Mouse (Mus musculus) midbrain, postnatal 0 days (tissue): ENCODE results near the gene Polr3b. TPM values are rescaled to one million over a fixed set of nuclear protein-coding genes. Genes with fewer than 3 reads are reported as not detected.

ENCODE experiments used
- ATAC-seq: fragments of 200-750 bp; cut with Nextera tagmentation; 2 replicates; pipeline ENCODE4 v1.8.0; 2017; ENCODE audit warnings: moderate number of reproducible peaks, mild to moderate bottlenecking, moderate TSS enrichment, moderate library complexity; ENCODE audit not compliant: low FRiP score
- DNase-seq: peaks from one replicate; pipeline ENCODE4 v3.0.0-alpha.2; 2015; ENCODE audit warnings: low spot score
- H3K27ac ChIP-seq: fragments of 300-500 bp; sonication (generic); 2 replicates; pipeline ENCODE4 v1.5.1; 2014; ENCODE audit warnings: low read depth, mild to moderate bottlenecking, low read length, mixed read lengths
- H3K27me3 ChIP-seq: fragments of 300-500 bp; sonication (generic); 2 replicates; pipeline ENCODE4 v1.6.1; 2014; ENCODE audit warnings: low read length, control low read depth, mixed read lengths; ENCODE audit not compliant: insufficient read depth
- H3K36me3 ChIP-seq: fragments of 300-500 bp; sonication (generic); 2 replicates; pipeline ENCODE4 v1.6.1; 2014; ENCODE audit warnings: low read length, control low read depth, mixed read lengths; ENCODE audit not compliant: insufficient read depth
- H3K4me1 ChIP-seq: fragments of 300-500 bp; sonication (generic); 2 replicates; pipeline ENCODE4 v1.6.1; 2014; ENCODE audit warnings: mild to moderate bottlenecking, control low read depth, antibody characterized with exemption, low read length, mixed read lengths; ENCODE audit not compliant: insufficient read depth
- H3K4me2 ChIP-seq: fragments of 300-500 bp; sonication (generic); 2 replicates; pipeline ENCODE4 v1.6.1; 2014; ENCODE audit warnings: low read depth, mild to moderate bottlenecking, low read length, mixed read lengths; ENCODE audit not compliant: poor library complexity, severe bottlenecking
- H3K4me3 ChIP-seq: fragments of 300-500 bp; sonication (generic); 2 replicates; pipeline ENCODE4 v1.5.1; 2014; ENCODE audit warnings: low read depth, mild to moderate bottlenecking, low read length, moderate library complexity
- H3K9ac ChIP-seq: fragments of 300-500 bp; sonication (generic); replicated peaks from 2 replicates; pipeline ENCODE4 v1.6.1; 2014; ENCODE audit warnings: mild to moderate bottlenecking, low read length, moderate library complexity, mixed read lengths; ENCODE audit not compliant: poor library complexity, severe bottlenecking
- H3K9me3 ChIP-seq: fragments of 300-500 bp; sonication (generic); 2 replicates; pipeline ENCODE4 v1.6.1; 2016; ENCODE audit warnings: low read length, control low read depth
- CTCF ChIP-seq: IDR thresholded peaks from 2 replicates; pipeline ENCODE4 v1.5.1; 2016; ENCODE audit warnings: antibody characterized with exemption, mild to moderate bottlenecking
- WGBS: fragments of 180-500 bp; shearing (Covaris S2); extraction: QIAGEN DNeasy Blood & Tissue Kit; methylation state at CpG from one replicate; pipeline ENCODE4 v1.1.7; 2014; 5-methylcytosine and 5-hydroxymethylcytosine counted together
- polyA plus RNA-seq: library from polyadenylated mRNA; unstranded; fragments of >200 nt; fragmentation: Nextera tagmentation; extraction: Ambion mirVana; gene quantifications from 2 replicates; pipeline ENCODE4 v1.2.1, GENCODE M21; 2015
- total RNA-seq: library from RNA; depleted of rRNA; stranded (reverse); fragments of >200 nt; gene quantifications from 2 replicates; pipeline ENCODE4 v1.2.3, GENCODE M21; 2014

The Polr3b gene
- total and polyA plus RNA-seq, 2 experiments from 2014 or later: 10.5 to 11.0 TPM

DNA sequence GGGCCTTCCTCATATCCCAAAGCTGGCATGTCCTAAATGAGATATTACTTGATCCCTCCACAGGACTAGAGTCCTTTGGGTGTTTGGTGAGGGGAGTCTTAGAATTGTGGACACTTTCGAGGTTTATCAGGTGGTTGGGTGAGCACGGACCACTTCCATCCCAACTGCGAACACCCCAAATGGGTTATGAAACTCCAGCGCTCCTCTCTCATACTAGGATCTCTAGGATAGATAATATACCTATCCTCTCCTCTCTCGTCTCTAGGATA lies 136.0 kb downstream of the Polr3b start:
- Histone ChIP-seq H3K4me2 (peak overlapping the region; percentile 63), H3K36me3 (no peaks in the 10 kb centered on the region), H3K27me3 (peaks cover 30% of the 10 kb centered on the region), H3K4me3 (peak overlapping the region; percentile 39), H3K4me1 (no peaks in the 10 kb centered on the region), H3K27ac (0 out of 2 replicates have a peak overlapping the region, but pooled peaks have one; percentile 55), H3K9me3 (no peaks in the 10 kb centered on the region), H3K9ac (0 out of 2 replicates have a peak overlapping the region, but pooled peaks have one; percentile 30)
- TF ChIP-seq CTCF: no peak
- DNase-seq (no peak), ATAC-seq (no peak)
- WGBS: 12% methylated on average over 5 of the region's 5 CpGs

DNA sequence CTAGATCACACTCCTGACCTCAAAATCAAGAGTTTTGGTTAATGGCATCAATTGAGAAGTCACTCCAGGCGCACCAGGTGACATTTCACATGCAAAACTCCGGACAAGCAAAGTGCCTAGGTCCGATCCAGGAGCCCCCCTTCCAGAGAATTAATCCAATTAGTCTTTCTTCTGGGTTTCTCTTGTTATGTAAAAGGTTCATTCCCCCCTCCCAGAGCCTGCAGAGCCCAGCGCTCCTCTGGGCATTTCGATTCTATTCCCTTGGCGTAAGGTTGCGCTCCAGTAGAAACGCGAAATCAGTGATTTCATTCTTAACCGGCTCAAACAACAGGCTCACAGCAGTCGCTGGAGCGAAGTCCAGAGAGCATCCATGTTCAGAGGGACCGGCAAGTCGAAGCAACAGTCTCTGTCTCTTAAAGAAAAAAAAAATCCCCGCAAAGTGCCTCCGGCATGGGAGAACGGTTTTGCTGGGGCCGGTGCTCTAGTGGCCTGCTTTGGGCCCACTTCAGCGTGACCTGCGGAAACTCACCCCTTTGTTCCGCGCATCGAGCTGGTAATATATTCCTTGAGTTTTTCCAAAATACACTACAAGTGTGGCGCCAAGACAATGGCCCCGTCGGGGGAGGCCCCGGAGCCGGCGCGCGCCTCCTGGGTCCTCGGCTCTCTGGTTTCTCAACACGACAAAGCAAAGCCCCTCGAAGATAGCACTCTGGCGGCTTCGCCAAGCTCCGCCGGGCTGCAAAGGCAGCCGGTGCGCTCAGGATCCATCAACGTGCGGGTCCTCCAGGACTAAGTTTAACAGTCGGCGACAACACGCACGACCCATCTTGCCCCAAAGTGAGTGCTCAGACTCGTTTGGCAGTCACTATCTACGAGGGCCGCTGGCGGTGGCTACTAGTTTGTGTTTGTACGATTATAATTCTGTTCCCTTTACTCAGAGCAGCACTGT lies 136.7 kb downstream of the Polr3b start:
- H3K9me3 ChIP-seq: no peaks in the 10 kb centered on the region
- no peaks in the 10 kb centered on the region for H3K36me3 ChIP-seq
- ATAC-seq: no peak
- peak overlapping the region; percentile 39 for H3K4me3 ChIP-seq
- TF ChIP-seq CTCF: no peak
- no peaks in the 10 kb centered on the region for H3K4me1 ChIP-seq
- peak overlapping the region; percentile 30; the same call in 1 of the 2 replicates for H3K9ac ChIP-seq
- peaks cover 30% of the 10 kb centered on the region for H3K27me3 ChIP-seq
- peak overlapping the region; percentile 13 for H3K27ac ChIP-seq
- DNase-seq: peak; percentile 27
- H3K4me2 ChIP-seq: peak overlapping the region; percentile 63
- 4% methylated on average over 51 of the region's 51 CpGs for WGBS

DNA sequence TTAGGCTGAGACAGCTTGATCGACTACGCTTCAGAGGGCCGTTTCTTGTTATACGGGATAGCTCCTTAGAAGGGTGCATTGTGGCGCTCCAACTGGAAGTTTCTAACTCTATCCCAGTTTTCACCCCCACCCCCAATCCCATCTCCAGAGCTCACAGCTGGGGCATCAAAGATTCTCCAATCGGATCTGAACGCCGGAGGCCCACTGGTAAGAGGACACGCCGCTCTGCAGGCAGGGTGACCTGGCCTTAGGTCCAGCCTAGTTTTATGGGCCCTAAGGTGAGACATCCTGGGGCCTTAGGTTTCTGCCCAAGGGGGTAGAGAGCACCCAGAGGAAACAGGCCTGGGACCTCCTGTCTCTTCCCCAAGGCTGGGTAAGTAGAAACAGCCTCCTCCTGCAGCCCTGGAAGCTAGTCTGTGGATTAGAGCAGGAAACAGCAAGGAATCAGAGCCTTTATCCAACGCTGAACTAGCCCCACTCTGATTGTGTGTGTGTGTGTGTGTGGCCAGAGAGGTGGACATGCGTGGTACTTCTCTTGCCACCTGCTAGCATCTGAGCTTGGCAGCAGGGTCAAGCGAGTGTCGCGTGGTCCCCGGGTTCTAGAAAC lies 137.5 kb downstream of the Polr3b start:
- peak overlapping the region; percentile 63 for H3K4me2 ChIP-seq
- DNase-seq (no peak), ATAC-seq (peak; percentile 3; the same call in 1 of the 2 replicates)
- no peaks in the 10 kb centered on the region for H3K36me3 ChIP-seq
- H3K9me3 ChIP-seq: no peaks in the 10 kb centered on the region
- H3K9ac ChIP-seq: no peak overlapping the region; the same call in 1 of the 2 replicates
- H3K27ac ChIP-seq: no peak overlapping the region; the same call in 1 of the 2 replicates
- peaks cover 24% of the 10 kb centered on the region for H3K27me3 ChIP-seq
- peak overlapping the region; percentile 39 for H3K4me3 ChIP-seq
- H3K4me1 ChIP-seq: no peaks in the 10 kb centered on the region
- WGBS: 17% methylated on average over 13 of the region's 16 CpGs
- no peak for TF ChIP-seq CTCF

DNA sequence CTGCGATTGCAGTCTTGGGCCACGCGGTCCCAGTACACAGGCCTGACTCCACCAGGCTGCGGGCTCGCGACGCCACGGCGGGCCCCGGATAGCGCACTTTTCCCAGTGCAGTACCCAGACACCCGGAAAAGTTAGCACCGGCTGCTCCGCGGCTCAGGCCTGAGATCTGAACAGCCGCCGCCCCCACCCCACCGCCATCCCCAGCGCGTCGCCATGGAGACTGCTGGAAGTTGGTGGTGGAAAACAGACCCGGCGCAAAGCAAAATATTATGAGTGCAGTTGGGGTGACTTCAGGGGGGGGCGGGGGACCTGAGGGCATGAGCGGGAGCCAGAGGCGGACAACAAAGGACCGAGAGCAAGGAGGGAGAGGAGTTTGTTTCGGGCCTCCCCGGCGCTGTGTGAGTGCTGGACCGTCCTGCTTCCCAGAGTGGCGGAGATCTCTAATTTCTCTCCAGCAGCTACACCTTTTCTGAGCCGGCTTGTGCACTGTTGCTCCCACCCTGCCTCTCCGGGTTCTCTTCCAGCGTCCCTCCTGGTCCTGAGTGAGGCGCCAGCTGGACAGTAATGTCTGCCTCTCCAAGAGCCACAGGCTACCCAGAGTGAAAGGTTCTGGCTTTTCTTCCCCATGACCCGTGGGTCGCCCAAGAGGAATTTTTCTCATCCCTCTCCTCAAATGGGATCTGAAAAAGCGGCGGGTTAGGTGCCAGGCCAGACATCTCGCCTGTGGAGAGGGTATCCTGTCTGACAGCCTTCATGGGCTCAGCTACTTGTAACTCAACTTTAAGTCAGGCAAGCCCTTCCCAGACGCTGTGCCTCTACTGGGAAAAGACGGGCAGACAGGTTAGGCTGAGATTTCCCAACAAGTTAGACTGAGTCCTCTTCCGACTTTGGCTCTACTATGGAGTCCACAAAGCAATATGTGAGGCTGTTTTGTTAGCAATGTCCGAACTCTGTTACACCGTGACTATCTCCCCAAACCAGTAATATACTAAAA lies 138.3 kb downstream of the Polr3b start:
- Histone ChIP-seq H3K4me3 (peak overlapping the region; percentile 39), H3K36me3 (no peaks in the 10 kb centered on the region), H3K4me2 (peak overlapping the region; percentile 63), H3K4me1 (no peaks in the 10 kb centered on the region), H3K27me3 (peaks cover 18% of the 10 kb centered on the region), H3K9ac (peak overlapping the region; percentile 42; the same call in 1 of the 2 replicates), H3K9me3 (no peaks in the 10 kb centered on the region), H3K27ac (0 out of 2 replicates have a peak overlapping the region, but pooled peaks have one; percentile 32)
- ATAC-seq: peak; percentile 55
- 7% methylated on average over 45 of the region's 46 CpGs for WGBS
- peak; percentile 70 for DNase-seq
- TF ChIP-seq CTCF: no peak

DNA sequence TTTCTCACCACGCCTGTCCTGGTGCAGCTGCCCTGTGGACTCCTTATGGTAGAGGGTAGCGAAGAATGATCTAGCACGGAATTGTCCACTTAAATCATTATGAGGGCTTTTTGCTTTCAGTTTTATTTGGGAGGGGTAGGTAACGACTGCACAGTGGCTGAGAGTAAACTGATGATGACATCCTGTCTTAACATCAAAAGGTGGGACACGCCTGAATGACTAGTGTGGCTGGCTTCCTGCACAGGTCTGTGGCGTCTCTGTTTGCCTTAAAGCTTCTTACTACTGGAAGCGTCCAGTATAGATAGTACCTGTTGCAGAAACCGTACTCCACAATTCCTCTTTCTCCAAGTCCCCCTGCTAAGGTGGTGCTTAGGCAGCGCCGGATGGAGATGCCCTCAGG lies 146.7 kb downstream of the Polr3b start:
- no peaks in the 10 kb centered on the region for H3K9me3 ChIP-seq
- DNase-seq (no peak), ATAC-seq (no peak)
- H3K27ac ChIP-seq: no peak overlapping the region
- no peaks in the 10 kb centered on the region for H3K27me3 ChIP-seq
- no peaks in the 10 kb centered on the region for H3K36me3 ChIP-seq
- no peak overlapping the region for H3K4me3 ChIP-seq
- H3K4me2 ChIP-seq: no peak overlapping the region
- no peak for TF ChIP-seq CTCF
- WGBS: 85% methylated on average over 10 of the region's 10 CpGs
- H3K4me1 ChIP-seq: no peaks in the 10 kb centered on the region
- no peak overlapping the region for H3K9ac ChIP-seq
